Mouse (Mus musculus): ENCODE results near the gene Plekhj1.

Gene Plekhj1

DNA sequence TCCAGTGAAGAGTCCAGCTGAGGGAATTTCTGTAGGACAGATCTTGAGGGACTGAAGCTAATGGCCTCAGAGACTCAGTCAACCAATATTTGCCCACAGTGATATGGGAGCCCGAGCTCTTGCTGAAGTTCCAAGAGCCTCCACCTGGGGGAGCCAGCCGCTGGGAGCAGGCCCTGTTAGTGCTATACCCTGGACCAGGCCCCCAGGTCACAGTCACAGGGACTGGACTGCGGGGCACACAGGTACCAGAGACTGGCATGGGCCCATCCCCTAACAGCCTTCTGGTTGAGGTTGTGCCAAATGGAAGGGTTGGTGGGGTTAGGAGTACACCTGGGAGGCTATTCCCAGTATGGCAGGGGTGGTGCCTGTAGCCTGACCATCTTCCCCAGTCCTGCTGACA, 7.5 kb upstream of the Plekhj1 start:
- peak; percentile 71 for DNase-seq (ENCODE audit: low read depth)

DNA sequence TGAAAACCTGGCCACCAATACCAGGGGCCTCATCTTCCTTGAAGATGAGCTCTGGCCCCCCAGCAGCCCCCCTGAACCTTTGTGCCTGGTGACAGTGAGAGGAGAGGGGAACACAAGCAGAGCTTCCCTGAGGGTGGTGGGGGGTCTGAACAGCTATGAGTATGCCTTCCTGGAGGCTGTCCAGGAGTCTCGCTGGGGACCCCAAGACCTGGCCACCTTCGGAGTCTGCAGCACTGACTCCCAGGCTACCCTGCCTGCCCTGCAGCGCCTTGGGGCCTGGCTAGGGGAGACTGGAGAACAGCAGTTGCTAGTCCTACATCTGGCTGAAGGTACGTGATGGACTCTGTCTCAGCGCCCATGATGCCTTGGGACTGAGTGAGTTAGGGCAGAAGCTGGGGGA, 6.9 kb upstream of the Plekhj1 start:
- no peak for DNase-seq (ENCODE audit: low read depth)

DNA sequence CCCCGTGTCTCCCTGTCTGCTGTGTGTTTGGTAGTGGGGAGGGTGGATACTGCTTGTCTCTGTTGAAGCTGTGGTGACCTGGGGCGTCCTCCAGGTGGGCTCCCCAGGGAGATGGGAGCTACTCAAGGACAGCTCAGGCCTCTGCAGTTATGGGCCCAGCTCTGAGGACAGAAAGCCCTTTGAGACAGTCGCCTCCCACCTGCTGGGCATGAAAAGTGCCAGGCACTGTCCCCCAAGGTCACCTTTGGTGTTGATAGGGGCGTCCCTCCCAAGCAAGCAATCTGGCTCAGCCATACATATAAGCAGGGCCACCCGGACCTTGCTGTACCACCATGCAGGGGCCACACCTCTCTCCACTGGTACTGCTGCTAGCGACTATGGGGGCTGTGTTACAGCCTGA, 6.5 kb upstream of the Plekhj1 start, which contains the start of gene Amh:
TSS of gene Amh (plus strand) at position 328 of the 400 bp plus-strand sequence.
- DNase-seq (ENCODE audit: low read depth), result no peak

DNA sequence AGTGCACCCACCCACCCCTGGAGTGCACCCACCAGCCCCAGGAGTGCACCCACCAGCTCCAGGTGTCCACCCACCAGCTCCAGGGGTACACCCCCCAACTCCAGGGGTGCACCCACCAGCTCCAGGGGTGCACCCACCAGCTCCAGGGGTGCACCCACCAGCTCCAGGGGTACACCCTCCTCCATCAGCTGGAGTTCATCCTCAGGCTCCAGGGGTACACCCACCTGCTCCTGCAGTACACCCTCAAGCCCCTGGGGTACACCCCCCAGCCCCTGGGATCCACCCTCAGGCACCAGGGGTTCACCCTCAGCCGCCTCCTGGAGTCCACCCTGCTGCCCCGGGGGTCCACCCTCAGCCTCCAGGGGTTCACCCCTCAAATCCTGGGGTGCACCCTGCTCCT, 5.9 kb upstream of the Plekhj1 start:
- DNase-seq (ENCODE audit: low read depth), result no peak

GRCm38 (mm10) chr10:80802996-80803395, 4.6 kb upstream of the Plekhj1 start:
- no peak for DNase-seq (ENCODE audit: low read depth)

DNA sequence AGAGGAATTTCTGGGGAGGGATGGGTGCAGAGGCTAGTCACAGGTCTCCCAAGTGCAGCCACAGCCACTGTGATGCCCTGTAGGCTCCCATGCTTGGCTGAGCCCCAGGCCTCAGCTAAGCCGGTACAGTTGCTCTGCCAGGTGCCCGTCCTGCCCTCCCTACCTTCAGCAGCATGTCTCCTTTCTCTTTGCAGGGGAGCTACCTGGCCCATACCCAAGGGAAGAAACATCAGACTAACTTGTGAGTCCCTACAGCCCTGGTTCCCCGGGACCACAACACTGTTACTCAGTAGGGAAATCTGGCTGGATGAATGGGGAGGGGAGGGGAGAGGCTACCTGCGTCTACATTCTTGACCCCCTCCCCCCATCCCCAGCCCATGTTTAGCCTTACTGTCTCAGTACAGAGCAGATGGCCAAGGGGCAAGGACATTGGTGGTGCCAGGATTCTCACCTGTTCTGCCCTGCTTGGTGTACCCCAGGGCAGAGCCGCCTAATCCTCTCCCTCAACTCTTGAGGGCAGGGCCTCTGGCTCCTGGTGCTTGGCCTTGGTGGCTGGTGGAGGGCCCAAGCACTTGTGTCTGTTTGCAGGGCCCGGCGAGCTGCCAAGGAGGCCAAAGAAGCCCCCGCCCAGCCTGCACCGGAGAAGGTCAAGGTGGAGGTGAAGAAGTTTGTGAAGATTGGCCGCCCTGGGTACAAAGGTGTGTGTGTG, 3.9 kb upstream of the Plekhj1 start:
- DNase-seq (ENCODE audit: low read depth), result no peak

- DNase-seq (ENCODE audit: low read depth), result no peak
Observed at GRCm38 (mm10) chr10:80799070-80799566, 692 bp upstream of the Plekhj1 start.

GRCm38 (mm10) chr10:80797186-80798149, 958 bp downstream of the Plekhj1 start:
- no peak for DNase-seq (ENCODE audit: low read depth)

GRCm38 (mm10) chr10:80796307-80796848, 2.0 kb downstream of the Plekhj1 start:
- no peak for DNase-seq (ENCODE audit: low read depth)

DNA sequence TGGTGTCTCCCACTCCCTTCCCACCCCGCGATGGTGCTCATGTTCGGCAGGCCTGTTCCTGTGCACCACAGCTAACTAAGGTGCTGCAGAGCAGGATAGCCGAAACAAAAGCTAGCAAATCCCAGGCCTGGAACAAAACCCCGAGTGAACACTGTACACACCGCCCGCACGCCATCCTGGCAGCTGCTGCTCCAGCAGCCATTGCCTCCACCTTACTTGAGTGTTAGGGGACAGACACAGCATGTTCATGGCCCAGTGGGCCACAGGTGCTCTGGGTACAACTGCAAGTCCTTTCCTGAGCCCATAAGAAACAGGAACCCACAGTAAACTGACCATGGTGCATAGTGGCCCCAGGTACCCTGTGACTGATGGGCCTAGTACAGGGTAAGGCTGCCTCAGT, 3.7 kb downstream of the Plekhj1 start:
- DNase-seq (ENCODE audit: low read depth), result no peak

- no peak for DNase-seq (ENCODE audit: low read depth)
Observed at GRCm38 (mm10) chr10:80793803-80794202, 4.6 kb downstream of the Plekhj1 start.

- DNase-seq (ENCODE audit: low read depth), result no peak
Observed at GRCm38 (mm10) chr10:80793033-80793784, 5.2 kb downstream of the Plekhj1 start.

DNA sequence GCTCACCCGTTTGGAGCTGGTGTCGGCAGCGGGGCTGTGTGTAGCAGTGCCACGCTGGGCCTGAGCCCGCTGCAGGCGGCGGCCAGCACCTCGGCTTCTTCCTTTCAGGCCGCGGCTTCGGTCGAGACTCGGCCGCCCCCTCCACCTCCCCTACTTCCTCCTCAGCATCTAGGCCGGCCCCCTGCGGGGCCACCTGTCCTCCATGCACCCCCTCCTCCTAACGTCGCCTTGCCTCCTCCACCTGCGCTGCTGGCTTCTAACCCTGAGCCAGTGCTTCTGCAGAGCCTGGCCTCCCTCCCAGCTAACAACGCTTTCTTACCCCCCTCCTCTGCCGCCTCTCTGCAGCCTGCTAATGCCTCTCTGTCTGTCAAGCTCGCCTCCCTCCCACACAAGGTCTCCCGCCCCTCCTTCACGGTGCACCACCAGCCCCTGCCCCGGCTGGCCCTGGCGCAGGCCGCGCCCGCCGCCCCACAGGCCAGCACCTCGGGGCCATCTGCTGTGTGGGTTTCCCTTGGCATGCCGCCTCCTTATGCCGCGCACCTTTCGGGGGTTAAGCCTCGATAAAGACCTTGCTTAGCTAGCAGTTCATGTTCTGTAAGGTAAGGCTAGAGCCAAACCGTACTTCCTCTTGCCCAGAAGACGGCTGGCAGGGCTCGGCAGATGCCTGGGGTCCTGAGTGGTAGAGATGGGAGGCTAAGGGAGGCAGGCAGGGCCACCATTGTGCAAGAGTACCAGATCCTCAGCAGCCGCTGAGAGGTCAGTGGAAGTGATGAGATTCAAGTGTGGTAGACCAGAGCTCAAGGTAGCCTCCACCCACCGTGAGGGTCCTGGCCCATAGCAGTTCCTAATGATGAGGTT, 6.0 kb downstream of the Plekhj1 start:
- DNase-seq (ENCODE audit: low read depth), result no peak

- DNase-seq (ENCODE audit: low read depth), result no peak
Observed at GRCm38 (mm10) chr10:80791476-80792174, 6.8 kb downstream of the Plekhj1 start.

GRCm38 (mm10) chr10:80790761-80791404, 7.5 kb downstream of the Plekhj1 start:
- no peak for DNase-seq (ENCODE audit: low read depth)

DNA sequence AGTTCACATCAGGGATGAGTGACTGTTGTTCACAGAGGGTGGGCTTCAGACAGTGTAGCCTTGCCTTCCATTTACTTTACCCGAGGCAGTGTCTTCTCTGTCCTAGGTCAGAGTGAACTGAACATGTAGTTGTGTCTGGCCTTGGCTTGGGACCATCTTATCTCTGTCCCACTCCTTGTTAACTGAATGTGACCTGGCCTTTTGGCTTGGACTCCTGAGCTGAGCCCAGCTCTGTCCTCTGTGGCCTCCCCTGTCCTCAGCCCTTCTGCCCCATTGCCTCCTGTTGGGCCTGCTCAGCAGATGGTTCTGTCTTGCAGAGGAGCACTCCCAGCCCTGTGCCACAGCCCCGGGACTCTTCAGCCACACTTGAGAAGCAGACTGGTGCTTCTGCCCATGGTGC, 10.9 kb downstream of the Plekhj1 start:
- no peak for DNase-seq (ENCODE audit: low read depth)

GRCm38 (mm10) chr10:80785963-80786362, 12.5 kb downstream of the Plekhj1 start:
- no peak for DNase-seq (ENCODE audit: low read depth)

DNA sequence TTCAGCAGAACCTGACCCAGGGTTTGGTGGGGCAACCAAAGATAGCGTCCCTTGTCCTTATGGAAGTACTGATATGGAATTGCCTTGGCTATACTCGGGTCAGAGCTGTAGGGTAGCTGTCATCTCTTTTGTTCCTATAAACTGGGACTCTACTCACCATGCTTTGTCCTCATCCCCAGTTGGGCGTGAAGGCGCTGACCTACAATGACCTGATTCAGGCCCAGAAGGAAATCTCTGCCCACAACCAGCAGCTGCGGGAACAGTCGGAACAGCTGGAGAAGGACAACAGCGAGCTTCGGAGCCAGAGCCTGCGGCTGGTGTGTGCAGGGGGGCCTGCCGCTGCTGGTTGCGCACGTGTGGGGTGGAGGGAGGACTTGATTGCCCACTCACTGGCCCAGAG, 13.6 kb downstream of the Plekhj1 start:
- DNase-seq (ENCODE audit: low read depth), result no peak

DNA sequence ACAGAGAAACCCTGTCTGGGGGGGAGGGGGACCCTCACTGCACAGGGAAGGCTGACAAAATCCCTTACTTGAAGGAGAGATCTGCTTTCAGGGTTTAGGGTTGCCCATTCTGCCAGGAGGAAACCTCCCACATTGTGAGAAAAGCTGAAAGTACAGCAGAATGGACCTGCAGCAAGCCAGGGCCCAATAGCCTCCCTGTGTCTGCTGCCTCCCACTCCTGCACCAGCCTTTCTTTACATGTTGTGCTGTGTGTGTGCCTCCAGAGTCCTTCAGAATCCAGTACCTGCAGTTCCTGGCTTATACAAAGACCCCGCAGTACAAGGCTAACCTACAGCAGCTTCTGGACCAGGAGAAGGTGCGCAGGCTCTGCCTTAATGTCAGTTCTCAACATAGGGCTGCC, 14.1 kb downstream of the Plekhj1 start:
- DNase-seq (ENCODE audit: low read depth), result no peak

DNA sequence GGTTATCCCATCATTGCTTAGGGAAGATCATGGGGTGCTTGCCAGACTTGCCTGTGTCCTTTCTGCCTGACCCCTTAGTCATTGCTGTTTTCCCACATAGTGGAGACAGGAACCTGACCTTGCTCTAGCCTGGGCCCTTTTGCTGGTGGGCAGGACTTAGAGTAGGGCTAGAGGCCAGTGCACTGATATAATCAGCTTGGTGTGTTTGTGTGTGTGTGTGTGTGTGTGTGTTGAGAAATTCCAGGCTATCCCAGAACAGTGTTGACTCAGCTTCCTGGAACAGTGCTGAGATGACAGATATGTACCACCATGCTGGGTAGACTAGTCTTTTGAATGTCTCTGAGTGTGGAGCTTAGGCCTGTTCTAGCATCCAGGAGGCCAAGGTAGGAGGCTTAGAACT, 18.9 kb downstream of the Plekhj1 start:
- no peak for DNase-seq (ENCODE audit: low read depth)

Data from c-Kit-positive CD71-negative TER-119-negative erythroid progenitor cells, embryonic 14.5 days (primary cell).